Mouse (Mus musculus) right cerebral cortex, postnatal 25 days (tissue): Measurements from ENCODE around the gene BC024978.

Experiments
- DNase-seq: peaks from one replicate; pipeline ENCODE4 v3.0.0; 2022

BC024978 gene

GRCm38 (mm10) chr7:27195681-27196611 lies at the start of gene BC024978, which contains the start of gene Snrpa:
BC024978 (plus strand) TSS chr7:27195781.
Snrpa (minus strand) TSS chr7:27196271.
- peak; percentile 95 for DNase-seq

- DNase-seq: no peak
Measured at GRCm38 (mm10) chr7:27153205-27153764, 42.3 kb upstream of the BC024978 start, which contains the start of gene Cyp2t4. Cyp2t4 (plus strand) TSS chr7:27153714.

GRCm38 (mm10) chr7:27156005-27156404 lies 39.6 kb upstream of the BC024978 start:
- DNase-seq: peak; percentile 64

GRCm38 (mm10) chr7:27158171-27158570 lies 37.4 kb upstream of the BC024978 start:
- DNase-seq: no peak

- DNase-seq: no peak
Measured at GRCm38 (mm10) chr7:27159256-27159655, 36.3 kb upstream of the BC024978 start.

- peak; percentile 74 for DNase-seq
Measured at GRCm38 (mm10) chr7:27159882-27160281, 35.7 kb upstream of the BC024978 start.

GRCm38 (mm10) chr7:27160921-27161320 lies 34.7 kb upstream of the BC024978 start:
- DNase-seq: no peak

- no peak for DNase-seq
Measured at GRCm38 (mm10) chr7:27161744-27162143, 33.8 kb upstream of the BC024978 start.

- DNase-seq: no peak
Measured at GRCm38 (mm10) chr7:27162780-27163449, 32.7 kb upstream of the BC024978 start.

- no peak for DNase-seq
Measured at GRCm38 (mm10) chr7:27163450-27163805, 32.2 kb upstream of the BC024978 start.

- no peak for DNase-seq
Measured at GRCm38 (mm10) chr7:27164112-27164947, 31.3 kb upstream of the BC024978 start.

- no peak for DNase-seq
Measured at GRCm38 (mm10) chr7:27165007-27165655, 30.4 kb upstream of the BC024978 start.

- DNase-seq: no peak
Measured at GRCm38 (mm10) chr7:27165696-27166095, 29.9 kb upstream of the BC024978 start.

GRCm38 (mm10) chr7:27166229-27166613 lies 29.4 kb upstream of the BC024978 start:
- DNase-seq: peak; percentile 76

GRCm38 (mm10) chr7:27166614-27167474 lies 28.7 kb upstream of the BC024978 start, which contains the start of gene Egln2:
Egln2 (minus strand) TSS chr7:27166802.
- peak; percentile 93 for DNase-seq

- no peak for DNase-seq
Measured at GRCm38 (mm10) chr7:27167475-27168094, 28.0 kb upstream of the BC024978 start.

GRCm38 (mm10) chr7:27168371-27168770 lies 27.2 kb upstream of the BC024978 start:
- no peak for DNase-seq

GRCm38 (mm10) chr7:27170981-27171380 lies 24.6 kb upstream of the BC024978 start:
- no peak for DNase-seq

GRCm38 (mm10) chr7:27174496-27174895 lies 21.1 kb upstream of the BC024978 start:
- no peak for DNase-seq

GRCm38 (mm10) chr7:27174896-27175295 lies 20.7 kb upstream of the BC024978 start:
- DNase-seq: no peak

- no peak for DNase-seq
Measured at GRCm38 (mm10) chr7:27177942-27178323, 17.6 kb upstream of the BC024978 start.
